Mouse (Mus musculus) cerebellum, adult 2 months (tissue): ENCODE measurements around the gene Mapk8. TPM values are rescaled to one million over a fixed set of nuclear protein-coding genes. Genes with fewer than 3 reads are reported as not detected.

ENCODE experiments used
- DNase-seq, 2 experiments: peaks; one replicate each; pipeline ENCODE4 v3.0.0; 2021
- H3K27ac ChIP-seq: fragments of 200-500 bp; 2 replicates; pipeline ENCODE4 v1.5.1; 2012; ENCODE audit warnings: low read length, control low read depth, inconsistent platforms; ENCODE audit not compliant: insufficient read depth
- H3K27me3 ChIP-seq: fragments of 200-500 bp; 2 replicates; pipeline ENCODE4 v1.6.1; 2012; ENCODE audit warnings: inconsistent platforms, mild to moderate bottlenecking, low read length, moderate library complexity; ENCODE audit not compliant: control insufficient read depth, insufficient read depth
- H3K4me1 ChIP-seq: fragments of 200-500 bp; 2 replicates; pipeline ENCODE4 v1.6.1; 2011; ENCODE audit warnings: low read length; ENCODE audit not compliant: control insufficient read depth, insufficient read depth
- H3K4me3 ChIP-seq: fragments of 200-500 bp; replicated peaks from 2 replicates; pipeline ENCODE3; 2011; ENCODE audit warnings: mild to moderate bottlenecking, low read depth, low read length, control low read depth; ENCODE audit not compliant: insufficient read depth
- CTCF ChIP-seq: fragments of 200-500 bp; IDR thresholded peaks from 2 replicates; pipeline ENCODE4 v1.5.1; 2011; ENCODE audit warnings: low read depth, mild to moderate bottlenecking, control low read depth, low read length, moderate library complexity, borderline replicate concordance; ENCODE audit not compliant: insufficient read depth
- POLR2A ChIP-seq: fragments of 200-500 bp; IDR thresholded peaks from 2 replicates; pipeline ENCODE4 v1.6.1; 2011; ENCODE audit warnings: low read length, control low read depth, borderline replicate concordance; ENCODE audit not compliant: insufficient read depth
- whole genome bisulfite sequencing: fragments of 180-500 bp; shearing (Covaris S2); methylation state at CpG from one replicate; pipeline ENCODE4 v1.1.7; 2018; 5-methylcytosine and 5-hydroxymethylcytosine counted together
- polyA plus RNA-seq: library from polyadenylated mRNA; depleted of rRNA; stranded (reverse); fragments of >200 nt; gene quantifications from 2 replicates; pipeline ENCODE4 v1.2.3, GENCODE M21; 2012; rRNA removed

Gene Mapk8
- polyA plus RNA-seq, 1 experiment: 46.8 TPM

DNA sequence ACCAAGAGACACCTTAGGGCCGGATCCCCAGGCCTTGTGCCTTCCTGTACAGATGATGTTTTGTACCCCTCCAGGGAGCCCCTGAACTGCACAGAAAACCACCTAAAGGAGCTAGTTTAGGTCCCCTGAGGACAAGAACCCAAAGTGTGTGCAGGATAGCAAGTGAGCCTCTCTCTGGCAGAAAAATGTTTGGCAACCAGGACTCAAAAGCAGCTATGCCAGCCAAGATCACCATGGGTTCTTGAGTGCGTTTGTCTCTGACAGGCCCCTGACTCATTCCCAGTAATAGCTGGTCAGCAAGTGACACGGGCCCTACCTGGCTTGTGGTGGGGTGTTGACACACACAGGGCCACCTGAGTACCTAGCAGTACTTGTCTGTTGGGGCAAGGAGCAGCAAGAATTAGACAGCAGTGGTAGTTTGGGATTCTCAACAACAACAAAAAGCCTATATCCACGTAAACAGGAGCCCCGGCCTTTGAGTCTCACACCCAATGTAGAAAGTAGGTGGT, 117.6 kb downstream of the Mapk8 start:
- Histone ChIP-seq H3K4me1 (0 out of 2 replicates have a peak, but pooled peaks cover 2% of the 10 kb centered on the region), H3K27ac (no peak overlapping the region), H3K4me3 (no peak overlapping the region), H3K27me3 (no peaks in the 10 kb centered on the region)
- no peak for DNase-seq
- WGBS: 78% methylated on average over 5 of the region's 5 CpGs
- TF ChIP-seq CTCF (no peak), POLR2A (no peak)

DNA sequence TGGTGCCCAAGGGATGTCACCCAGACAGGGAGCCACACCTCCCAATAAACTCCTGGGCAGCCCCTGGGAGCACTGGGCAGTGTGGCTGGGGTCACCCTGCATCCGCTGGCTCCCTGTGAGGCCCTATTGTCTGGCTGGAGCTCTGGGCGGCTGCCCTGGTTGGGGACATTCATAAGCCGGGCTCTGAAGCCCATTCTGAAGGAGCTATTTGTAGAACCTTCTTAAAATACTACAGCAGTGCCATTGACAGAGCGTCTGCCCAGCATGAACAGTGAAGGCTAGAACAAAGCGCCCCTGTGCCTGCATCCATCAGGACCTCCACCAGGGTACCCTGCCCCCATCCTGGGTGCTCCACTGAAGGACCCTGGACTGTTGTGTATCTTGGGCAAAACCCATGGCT, 118.6 kb downstream of the Mapk8 start:
- H3K27ac ChIP-seq: no peak overlapping the region
- H3K4me3 ChIP-seq: no peak overlapping the region
- no peak for TF ChIP-seq POLR2A
- TF ChIP-seq CTCF: no peak
- H3K27me3 ChIP-seq: no peaks in the 10 kb centered on the region
- DNase-seq: no peak
- 64% methylated on average over 5 of the region's 5 CpGs for whole genome bisulfite sequencing
- 0 out of 2 replicates have a peak, but pooled peaks cover 2% of the 10 kb centered on the region for H3K4me1 ChIP-seq

Other genes starting within 250 kb of the Mapk8 start
- 6.6 and 8.4 TPM in 2 replicates for gene Arhgap22, start 233.1 kb downstream of the Mapk8 start, polyA plus RNA-seq
- gene Frmpd2, start 24.5 kb upstream of the Mapk8 start, polyA plus RNA-seq: 0.36 and 0.55 TPM in 2 replicates
- gene Ptpn20, start 142.0 kb upstream of the Mapk8 start, polyA plus RNA-seq: 0.08 and 0.10 TPM in 2 replicates